In genomic region chr11:54955735-54956480, GRCm38 (mm10) we compare ENCODE assay signal across 8 mouse cellular contexts. TPM values are rescaled to one million over a fixed set of nuclear protein-coding genes. Genes with fewer than 3 reads are reported as not detected.
A peak's percentile ranks its signal among the peaks of the same experiment; 100 is the strongest.
DNase-seq lines count a peak whose midpoint lies in the region; ATAC-seq lines count a peak whose summit lies in the region.

No protein-coding gene starts in this region.

- peak; percentile 99 for ATAC-seq in hindbrain, embryonic 16.5 days

- peak overlapping the region; percentile 90 for H3K27ac ChIP-seq in hindbrain, embryonic 16.5 days (ENCODE audit: low read depth, low read length)
- H3K27ac ChIP-seq in macrophage: peak overlapping the region; percentile 51

- DNase-seq in T-cell, adult 2 months (ENCODE audit: low spot score): peak; percentile 98
- peak; percentile 99 for DNase-seq in cerebellum, postnatal 36 days
- peak; percentile 99 for DNase-seq in gastrocnemius, adult 18-20 months (ENCODE audit: low spot score)
- peak; percentile 98 for DNase-seq in left cerebral cortex, adult 18-20 months (ENCODE audit: low spot score in 2 of 2)
- DNase-seq in right cerebral cortex, adult 18-20 months: peak; percentile 98
- peak; percentile 89 for DNase-seq in urinary bladder, postnatal 10 days (ENCODE audit: low spot score)

- no peaks in the 10 kb centered on the region for H3K27me3 ChIP-seq in hindbrain, embryonic 16.5 days (replicated peaks; ENCODE audit: control insufficient read depth, insufficient read depth, low read length)

- peak overlapping the region; percentile 79 for H3K4me3 ChIP-seq in hindbrain, embryonic 16.5 days (ENCODE audit: low read length)
- H3K4me3 ChIP-seq in macrophage (ENCODE audit: inconsistent target): peak overlapping the region; percentile 54

- peak overlapping the region; percentile 57 for H3K4me2 ChIP-seq in hindbrain, embryonic 16.5 days (ENCODE audit: low read length)

- H3K9ac ChIP-seq in hindbrain, embryonic 16.5 days (ENCODE audit: low read depth, low read length): peak overlapping the region; percentile 90

- under 1% methylated on average over 59 of the region's 59 CpGs for WGBS in hindbrain, embryonic 16.5 days
- under 1% methylated on average over 58 of the region's 59 CpGs for WGBS in macrophage (ENCODE audit: missing documents)

- H3K9me3 ChIP-seq in hindbrain, embryonic 16.5 days (ENCODE audit: control insufficient read depth, low read length): no peaks in the 10 kb centered on the region

- peaks cover 92% of the 10 kb centered on the region for H3K79me2 ChIP-seq in macrophage (ENCODE audit: inconsistent target)

- peaks cover 8% of the 10 kb centered on the region for H3K4me1 ChIP-seq in hindbrain, embryonic 16.5 days (ENCODE audit: control insufficient read depth, insufficient read depth, low read depth, low read length)

- no peaks in the 10 kb centered on the region for H3K36me3 ChIP-seq in hindbrain, embryonic 16.5 days (ENCODE audit: control insufficient read depth, insufficient read depth, low read length)
- H3K36me3 ChIP-seq in macrophage (ENCODE audit: inconsistent target): peaks cover under 1% of the 10 kb centered on the region; the same call in 1 of the 2 replicates

RNA-seq across cellular contexts. Expression of gene Tnip1, which starts 6.8 kb away (rescaled TPM):
- total RNA-seq in gastrocnemius, adult 18-20 months (2021): 10 to 100 TPM; 35.9 to 36.3 TPM
- 19.6 and 20.4 TPM in 2 replicates for polyA plus RNA-seq in hindbrain, embryonic 16.5 days (2015; fragmentation: Nextera tagmentation; extraction: Ambion mirVana)
- 10 to 100 TPM; 34.7 to 35.6 TPM for total RNA-seq in left cerebral cortex, adult 18-20 months (2021)
- 1,000 to 10,000 TPM in 3 of 26 experiments, 100 to 1,000 TPM in 23; 121 to 1,718 (median 405) TPM for total RNA-seq in macrophage (2018; cell fraction: chromatin; rRNA removed)
- total RNA-seq in macrophage (2018; cell fraction: cytosol; rRNA removed): 100 to 1,000 TPM in 16 of 26 experiments, 10 to 100 TPM in 10; 68.4 to 348 (median 120) TPM
- total RNA-seq in macrophage (2018; cell fraction: nucleus; rRNA removed): 100 to 1,000 TPM in 19 of 26 experiments, 10 to 100 TPM in 7; 51.2 to 591 (median 250) TPM
- polyA plus RNA-seq in macrophage (2018): 45.9 to 108 TPM (median 70.5 TPM) in 3 replicates

RNA-seq across cellular contexts. Expression of gene Gpx3, which starts 53.7 kb away (rescaled TPM):
- total RNA-seq in gastrocnemius, adult 18-20 months (2021): 100 to 1,000 TPM in 1 of 2 experiments, 10 to 100 TPM in 1; 98.9 to 187 TPM
- 78.5 and 78.8 TPM in 2 replicates for polyA plus RNA-seq in hindbrain, embryonic 16.5 days (2015; fragmentation: Nextera tagmentation; extraction: Ambion mirVana)
- 10 to 100 TPM in 1 of 2 experiments, 1 to 10 TPM in 1; 8.6 to 10.3 TPM for total RNA-seq in left cerebral cortex, adult 18-20 months (2021)
- total RNA-seq in macrophage (2018; cell fraction: chromatin; rRNA removed): 1 to 10 TPM in 17 of 26 experiments, under 1 TPM in 3, not detected in 6; 0.59 to 10.0 (median 2.2) TPM
- total RNA-seq in macrophage (2018; cell fraction: cytosol; rRNA removed): 100 to 1,000 TPM in 16 of 26 experiments, 10 to 100 TPM in 10; 81.5 to 363 (median 177) TPM
- total RNA-seq in macrophage (2018; cell fraction: nucleus; rRNA removed): 100 to 1,000 TPM in 1 of 26 experiments, 10 to 100 TPM in 25; 22.4 to 113 (median 50.5) TPM
- polyA plus RNA-seq in macrophage (2018): 191 to 766 TPM (median 446 TPM) in 3 replicates

Comparison
In these comparisons a context has a peak if more than half of its experiments do, and no peak if none do; other contexts are left out.
1. Peak in every context shown above with its lines: DNase-seq, ATAC-seq, H3K4me3 ChIP-seq and H3K27ac ChIP-seq.
2. RNA of gene Gpx3, which starts 53.7 kb away (total RNA-seq): 98.9 to 187 TPM in gastrocnemius, adult 18-20 months; 8.6 to 10.3 TPM in left cerebral cortex, adult 18-20 months; every median in the first group is over 4 times any median in the second.